Mouse (Mus musculus) ES-CJ7 (cell line): Measurements from ENCODE around the gene Rpl22.

Experiments used
- DNase-seq: peaks from one replicate; pipeline ENCODE4 v3.0.0; 2011; ENCODE audit warnings: low read depth, low spot score

The Rpl22 gene

DNA sequence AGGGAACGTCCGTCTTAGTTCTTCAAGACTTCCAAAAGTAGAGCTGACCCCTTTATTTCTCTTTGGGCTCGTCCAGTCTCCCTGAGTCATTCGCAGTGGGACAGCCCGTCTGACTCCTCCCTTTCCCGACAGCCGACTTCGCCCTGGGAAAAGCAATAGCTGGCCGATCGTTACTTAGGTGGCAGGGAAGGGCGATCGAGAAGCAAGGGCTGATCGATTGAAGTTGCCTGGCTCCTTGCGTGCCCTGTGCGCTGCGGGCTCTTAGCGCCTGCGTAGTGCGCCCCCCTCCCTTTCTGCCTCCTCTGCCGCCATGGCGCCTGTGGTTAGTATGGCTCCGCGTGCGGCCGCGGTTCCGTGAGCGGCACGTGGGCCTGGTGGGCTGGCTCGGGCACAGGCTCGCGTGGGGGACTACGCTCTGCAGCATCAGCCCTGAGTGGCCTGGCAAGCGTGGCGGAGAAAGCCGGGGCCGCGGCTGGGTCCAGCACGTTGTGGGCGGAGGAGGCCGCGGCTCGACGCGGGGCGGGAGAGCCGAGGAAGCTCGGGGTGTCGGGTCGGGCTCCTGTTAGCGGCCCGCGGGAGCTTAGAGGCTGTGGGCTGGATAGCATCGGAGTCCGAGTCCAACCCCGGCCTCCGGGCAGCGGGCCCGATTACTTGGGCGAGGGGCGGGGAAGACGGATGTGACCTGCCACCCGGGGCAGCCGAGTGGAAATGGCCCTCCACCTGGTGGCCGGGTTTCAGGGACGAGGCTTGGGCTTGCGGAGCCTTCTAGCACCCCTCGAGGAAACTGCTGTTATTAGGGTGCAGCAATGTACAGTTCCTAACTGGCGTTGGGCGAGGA lies at the start of gene Rpl22:
TSS of gene Rpl22 (plus strand) at position 169 of the 838 bp plus-strand sequence.
- peak; percentile 99 for DNase-seq

DNA sequence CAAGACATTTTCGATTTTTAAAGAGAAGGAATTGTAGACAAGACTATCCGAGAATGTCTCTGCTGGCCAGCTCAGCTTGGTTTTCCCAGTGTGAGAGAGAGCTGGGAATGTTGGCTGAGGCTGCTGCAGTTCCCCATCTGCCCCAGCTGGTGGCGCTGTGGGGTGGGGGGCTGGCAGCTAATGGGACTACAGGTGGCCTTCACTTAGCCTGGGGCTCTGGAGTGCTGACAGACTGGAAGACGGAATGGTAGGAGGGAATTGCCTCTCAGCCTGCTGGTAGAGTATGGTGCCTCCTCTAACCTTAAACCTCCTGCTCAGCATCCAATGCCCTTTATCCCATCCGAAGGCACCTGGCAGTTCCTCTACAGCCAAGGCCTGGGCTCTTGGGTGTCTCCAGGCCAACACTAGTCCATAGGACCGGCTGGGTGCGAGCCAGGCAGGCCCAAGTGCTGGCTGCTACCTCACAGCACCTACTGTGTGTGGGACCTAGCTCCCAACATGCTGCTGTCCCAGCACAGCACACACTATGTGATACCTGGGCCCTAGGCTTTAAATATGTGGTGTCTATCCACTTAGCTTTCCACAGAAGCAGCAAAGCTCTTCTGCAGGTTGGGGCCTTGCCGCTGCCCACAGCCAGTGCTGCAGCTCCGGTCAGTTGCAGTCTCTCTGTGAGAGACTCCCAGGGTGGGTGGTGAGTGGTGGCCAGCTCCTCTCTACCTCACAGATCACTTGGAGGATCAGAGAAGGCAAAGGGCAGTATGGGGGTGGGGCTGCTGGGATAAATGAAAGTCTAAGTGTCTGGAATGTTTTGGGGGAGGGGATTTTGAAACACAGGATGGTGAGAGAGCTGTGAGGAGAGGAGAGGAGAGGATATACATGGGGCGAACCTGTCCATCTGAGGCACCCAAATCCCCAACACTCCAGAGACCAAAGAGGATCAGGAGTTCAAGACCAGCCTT lies 48.9 kb upstream of the Rpl22 start:
- DNase-seq = peak; percentile 75

GRCm38 (mm10) chr4:152277916-152278315 lies 47.6 kb upstream of the Rpl22 start:
- peak; percentile 83 for DNase-seq

- no peak for DNase-seq
These were observed 46.6 kb upstream of the Rpl22 start for GRCm38 (mm10) chr4:152278986-152279385.

DNA sequence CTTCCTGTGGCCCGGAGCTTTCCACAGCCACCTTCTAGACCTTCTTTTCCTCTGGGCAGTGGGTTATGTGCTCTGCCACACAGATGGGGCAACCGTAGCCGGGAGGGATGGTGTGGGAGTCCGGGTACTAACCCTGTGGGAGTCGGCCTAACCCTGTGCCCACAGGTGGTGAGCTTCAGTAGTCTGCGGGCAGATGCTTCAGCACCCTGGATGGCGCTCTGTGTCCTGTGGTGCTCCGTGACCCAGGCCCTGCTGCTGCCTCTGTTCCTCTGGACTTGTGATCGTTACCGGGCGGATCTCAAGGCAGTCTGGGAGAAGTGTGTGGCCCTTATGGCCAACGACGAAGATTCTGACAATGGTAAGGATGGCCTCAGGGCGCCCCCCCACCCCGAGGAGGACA lies 43.9 kb upstream of the Rpl22 start:
- no peak for DNase-seq

DNA sequence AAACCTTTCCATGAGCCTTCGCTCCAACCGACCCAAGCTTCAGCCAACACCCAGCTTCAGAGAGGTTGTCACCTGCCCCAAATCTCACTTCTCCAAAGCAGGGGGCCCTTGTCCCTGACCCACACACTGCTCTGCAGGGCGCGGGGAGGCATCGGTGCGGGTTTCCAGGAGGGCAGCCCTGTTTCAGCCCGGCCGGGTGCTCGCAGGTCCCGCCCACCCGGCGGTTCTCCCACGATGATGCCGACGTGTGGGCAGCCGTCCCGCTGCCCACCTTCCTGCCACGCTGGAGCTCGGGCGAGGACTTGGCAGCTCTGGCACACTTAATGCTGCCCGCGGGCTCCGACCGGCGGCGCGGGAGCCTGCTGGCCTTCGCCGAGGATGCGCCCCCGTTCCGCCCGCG lies 42.8 kb upstream of the Rpl22 start:
- DNase-seq = no peak

DNA sequence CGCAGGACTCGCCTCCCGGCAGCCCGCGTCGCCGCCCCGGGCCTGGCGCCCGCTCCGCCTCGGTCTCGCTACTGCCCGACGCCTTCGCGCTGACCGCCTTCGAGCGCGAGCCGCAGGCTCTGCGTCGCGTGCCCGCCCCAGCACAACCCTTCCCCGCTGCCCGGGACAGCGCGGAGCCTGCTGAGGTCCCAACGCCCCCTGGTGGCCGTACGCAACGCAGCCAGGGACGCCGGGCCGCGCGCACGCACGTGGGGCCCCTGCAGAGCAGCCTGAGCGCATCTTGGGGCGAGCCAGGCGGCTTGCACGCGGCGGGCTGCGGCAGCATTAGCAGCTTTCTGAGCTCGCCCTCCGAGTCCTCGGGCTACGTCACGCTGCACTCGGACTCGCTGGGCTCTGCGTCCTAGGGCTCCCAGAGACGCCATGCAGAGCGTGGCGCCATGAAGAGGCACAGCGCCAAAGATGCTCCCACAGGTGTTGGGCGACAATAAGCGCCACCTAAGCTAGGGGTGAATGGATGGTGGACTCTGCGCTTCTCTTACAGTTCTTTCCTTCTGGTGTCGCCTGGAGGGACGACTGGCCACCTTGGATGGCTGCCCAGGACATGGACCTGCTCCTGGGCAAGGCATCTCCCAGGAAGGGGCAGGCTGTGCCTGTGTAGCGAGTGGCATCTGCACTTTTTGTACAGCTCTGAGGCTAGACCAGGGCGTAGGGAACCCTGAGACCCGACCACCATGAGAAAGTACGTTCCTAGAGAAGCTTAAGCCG lies 42.2 kb upstream of the Rpl22 start:
- DNase-seq = peak; percentile 77

DNA sequence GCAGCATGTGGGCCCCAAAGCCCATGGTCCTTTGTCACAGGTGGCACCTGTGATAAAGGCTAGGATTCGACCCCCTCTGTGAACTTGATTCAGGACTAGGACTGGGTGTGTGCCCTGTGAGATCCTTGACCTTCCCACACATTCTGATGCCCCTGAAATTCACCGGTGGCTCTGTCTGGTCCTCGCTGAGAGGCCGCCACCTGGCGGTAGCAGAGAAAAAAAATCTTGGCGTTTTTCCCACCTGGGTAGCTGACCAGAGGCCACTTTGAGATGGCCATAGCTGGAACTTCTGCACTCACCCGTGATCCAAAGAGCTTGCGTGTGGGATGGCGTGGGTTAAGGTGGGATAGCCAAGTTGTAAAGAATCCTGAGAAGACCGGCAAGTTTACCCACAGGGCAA lies 40.0 kb upstream of the Rpl22 start:
- peak; percentile 60 for DNase-seq

GRCm38 (mm10) chr4:152286183-152286582 lies 39.4 kb upstream of the Rpl22 start:
- DNase-seq = peak; percentile 83

DNA sequence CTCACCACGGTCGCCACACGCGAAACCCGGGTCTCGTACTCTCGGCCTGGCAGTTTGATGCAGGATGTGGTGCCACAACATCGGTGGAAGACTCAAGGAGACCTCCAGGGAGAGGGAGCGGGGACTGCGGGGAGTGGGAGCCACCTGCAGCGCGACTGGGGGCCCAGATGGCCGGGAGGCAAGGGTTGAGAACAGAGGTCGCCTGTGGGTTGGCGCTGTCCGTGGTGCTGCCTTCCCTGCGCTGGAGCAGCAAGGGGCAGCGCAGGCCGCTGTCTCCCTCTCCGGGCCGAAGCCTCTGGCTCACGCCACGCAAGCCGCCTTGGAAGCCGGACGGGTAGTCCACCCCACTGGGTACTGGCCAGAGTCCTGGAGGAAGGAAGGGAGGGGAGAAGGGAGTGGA lies 38.7 kb upstream of the Rpl22 start:
- DNase-seq = peak; percentile 65

- no peak for DNase-seq
These were observed 38.0 kb upstream of the Rpl22 start for GRCm38 (mm10) chr4:152287317-152288120.

GRCm38 (mm10) chr4:152288398-152288945 lies 37.1 kb upstream of the Rpl22 start:
- DNase-seq = no peak

GRCm38 (mm10) chr4:152290385-152290784 lies 35.2 kb upstream of the Rpl22 start:
- peak; percentile 84 for DNase-seq

GRCm38 (mm10) chr4:152290991-152291390 lies 34.6 kb upstream of the Rpl22 start:
- DNase-seq = no peak

DNA sequence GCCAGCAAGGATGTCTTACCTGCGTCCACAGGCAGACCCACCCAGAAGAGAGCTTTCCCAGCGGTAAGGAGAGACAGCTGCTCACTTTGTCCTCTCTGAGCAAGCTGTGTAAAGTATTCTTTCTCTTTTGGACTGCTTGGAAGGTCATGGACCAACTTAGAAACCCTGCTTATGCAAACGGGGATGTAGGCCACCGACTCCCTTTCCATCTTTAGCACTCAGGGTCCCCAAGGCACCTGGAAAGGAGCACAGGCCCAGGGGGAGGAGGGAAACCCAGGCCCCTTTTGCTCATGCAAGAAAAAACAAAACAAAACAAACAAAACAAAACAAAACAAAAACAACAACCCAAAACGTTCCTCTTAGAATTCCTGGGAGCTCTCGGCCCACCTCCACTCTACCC lies 34.0 kb upstream of the Rpl22 start, which contains the start of gene Hes3:
TSS of gene Hes3 (minus strand) at position 101 of the 400 bp plus-strand sequence.
- no peak for DNase-seq

- DNase-seq = no peak
These were observed 33.3 kb upstream of the Rpl22 start for GRCm38 (mm10) chr4:152292102-152292765.

GRCm38 (mm10) chr4:152294188-152294929 lies 31.2 kb upstream of the Rpl22 start:
- peak; percentile 58 for DNase-seq

DNA sequence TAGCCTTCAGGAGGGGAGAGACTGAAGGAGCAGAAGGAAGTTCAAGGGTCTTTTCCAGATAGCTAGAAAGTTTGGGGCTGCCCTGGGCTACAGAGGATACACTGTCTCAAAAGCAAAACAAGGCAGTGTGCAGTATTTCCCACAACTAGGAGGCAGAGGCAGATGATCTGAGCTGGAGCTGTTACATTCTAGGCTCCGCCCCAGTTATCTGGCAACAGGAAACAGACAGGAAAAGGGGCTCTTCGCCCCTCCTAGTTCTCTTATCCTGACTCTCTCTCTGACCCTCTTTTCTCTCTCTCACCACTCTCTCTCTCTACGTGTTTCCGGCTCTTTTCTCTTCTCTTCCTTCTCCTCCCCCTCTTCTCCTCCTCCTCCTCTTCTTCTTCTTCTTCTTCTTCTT lies 29.6 kb upstream of the Rpl22 start:
- no peak for DNase-seq

DNA sequence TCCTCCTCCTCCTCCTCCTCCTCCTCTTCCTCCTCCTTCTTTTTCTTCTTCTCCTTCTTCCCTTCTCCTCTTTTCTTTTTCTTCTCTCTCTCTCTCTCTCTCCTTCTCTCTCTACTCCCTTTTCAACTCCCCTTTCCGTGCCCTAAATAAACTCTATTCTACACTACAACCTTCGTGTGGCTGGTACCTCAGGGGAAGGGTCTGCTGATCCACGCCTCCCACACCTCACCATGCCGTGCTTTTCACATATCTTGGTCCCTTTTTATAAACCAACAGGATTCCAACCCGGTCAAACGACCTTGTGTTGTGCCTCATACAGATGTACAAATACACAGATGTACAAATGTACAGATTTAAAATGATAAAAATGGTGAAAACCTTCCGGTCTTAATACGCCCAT lies 29.2 kb upstream of the Rpl22 start:
- no peak for DNase-seq
